ENCODE assay signal across 19 mouse cellular contexts in the genomic region with DNA sequence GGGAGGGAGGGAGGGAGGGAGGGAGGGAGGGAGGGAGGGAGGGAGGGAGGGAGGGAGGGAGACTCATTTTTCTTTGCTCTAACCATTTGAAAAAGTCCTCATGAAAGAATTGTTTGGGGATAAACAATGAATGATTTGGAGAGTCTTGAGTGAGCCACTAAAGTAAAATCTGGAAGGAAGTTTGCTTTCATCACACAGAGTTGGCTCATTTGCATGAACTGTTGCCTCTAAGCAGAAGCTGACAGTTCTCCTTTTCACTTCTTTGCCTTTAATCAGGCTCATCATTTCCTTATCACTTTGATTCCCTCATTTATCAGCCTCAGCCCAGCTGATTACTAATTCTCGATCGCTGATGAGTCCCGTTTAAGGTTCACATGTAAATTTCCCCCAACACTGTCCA.
DNase-seq lines count a peak whose midpoint lies in the region; ATAC-seq lines count a peak whose summit lies in the region.
"Had no signal": no experiment of that assay in that cellular context is flagged by ENCODE, and none has a peak within 500 bp of the region (broad histone marks: within the 10 kb centered on the region; RNA-seq: fewer than 3 reads in every experiment).

No protein-coding gene starts in this region.

- intact Hi-C loops in gastrocnemius, postnatal 36 days (cut with DNase I), result no loop called here

- peak; percentile 18 for DNase-seq in heart, adult 11 months
- DNase-seq in heart, adult 8-10 months (ENCODE audit: low spot score), result no peak
- DNase-seq in gastrocnemius, postnatal 36 days, result no peak
- DNase-seq in natural killer cell, adult 2 months (ENCODE audit: low spot score in 2 of 2), result no peak
- DNase-seq: adrenal gland, adult 2 months; adrenal gland, postnatal 14 days; cerebellum, adult 11 months; cerebellum, adult 2 months; cerebellum, adult 9-11 months; cerebellum, postnatal 25 days; gastrocnemius, postnatal 25 days; heart, adult 18-20 months; heart, postnatal 14 days; heart, postnatal 4 days had no signal

- peak; percentile 46; the same call in 1 of the 2 replicates for ATAC-seq in granulocyte monocyte progenitor cell, adult 5-6 weeks (replicated peaks; ENCODE audit: poor library complexity, severe bottlenecking)
- ATAC-seq in monocyte, adult 5-6 weeks (replicated peaks; ENCODE audit: insufficient number of reproducible peaks, low FRiP score, low TSS enrichment, poor library complexity, severe bottlenecking), result peak; percentile 63
- ATAC-seq: forebrain, embryonic 15.5 days; hindbrain, postnatal 0 days; inflammation-experienced regulatory T-cells, adult 6 months had no signal
